ENCODE assay signal across 9 mouse cellular contexts in genomic region chr17:47925988-47926387, GRCm38 (mm10). TPM values are rescaled to one million over a fixed set of nuclear protein-coding genes. Genes with fewer than 3 reads are reported as not detected.
DNase-seq lines count a peak whose midpoint lies in the region; ATAC-seq lines count a peak whose summit lies in the region.
"Had no signal": no experiment of that assay in that cellular context is flagged by ENCODE, and none has a peak within 500 bp of the region (broad histone marks: within the 10 kb centered on the region; RNA-seq: fewer than 3 reads in every experiment).

No protein-coding gene starts in this region.

- no peak overlapping the region for H3K4me3 ChIP-seq in midbrain, embryonic 15.5 days

- H3K4me2 ChIP-seq in midbrain, embryonic 15.5 days, result peak overlapping the region; percentile 98

- H3K27me3 ChIP-seq in midbrain, embryonic 15.5 days (replicated peaks), result peaks cover 6% of the 10 kb centered on the region

- WGBS in large intestine, adult 2 months, result 37% methylated on average over 10 of the region's 10 CpGs
- 28% methylated on average over 10 of the region's 10 CpGs for WGBS in midbrain, embryonic 15.5 days

- no peaks in the 10 kb centered on the region for H3K36me3 ChIP-seq in midbrain, embryonic 15.5 days (replicated peaks)

- DNase-seq in lung, adult 18-20 months, result peak; percentile 30 to 60
- no peak for DNase-seq in lung, postnatal 14 days
- DNase-seq in embryo, embryonic 9.5 days (ENCODE audit: extremely low spot score), result peak; percentile 54
- peak; percentile 33 for DNase-seq in large intestine, adult 2 months (ENCODE audit: low read depth, low spot score)
- DNase-seq in layer of hippocampus, postnatal 14 days (ENCODE audit: low spot score in 2 of 2), result no peak
- no peak for DNase-seq in urinary bladder, postnatal 4 days (ENCODE audit: low spot score in 2 of 2)
- DNase-seq in right cerebral cortex, postnatal 14 days, result no peak
- DNase-seq: retina, postnatal 1 day had no signal

- ATAC-seq in midbrain, embryonic 15.5 days (replicated peaks), result no peak

- H3K9me3 ChIP-seq in midbrain, embryonic 15.5 days, result no peaks in the 10 kb centered on the region

- no peak overlapping the region for H3K27ac ChIP-seq in midbrain, embryonic 15.5 days

- H3K9ac ChIP-seq in midbrain, embryonic 15.5 days, result no peak overlapping the region

- H3K4me1 ChIP-seq in midbrain, embryonic 15.5 days, result peaks cover 42% of the 10 kb centered on the region

RNA-seq across cellular contexts. Expression of gene Foxp4, which starts 1.5 kb away (rescaled TPM):
- 46.2 and 62.4 TPM in 2 replicates for polyA plus RNA-seq in large intestine, adult 2 months (2012; rRNA removed)
- 43.3 and 46.6 TPM in 2 replicates for polyA plus RNA-seq in midbrain, embryonic 15.5 days (2015; fragmentation: Nextera tagmentation; extraction: Ambion mirVana)
- 10 to 100 TPM; 43.4 to 49.1 TPM for total RNA-seq in layer of hippocampus, postnatal 14 days (2021)

Comparison
In these comparisons a context has a peak if more than half of its experiments do, and no peak if none do; other contexts are left out.
1. DNase-seq: peak in lung, adult 18-20 months (2 of 2), embryo, embryonic 9.5 days (single experiment) and large intestine, adult 2 months (single experiment); none in lung, postnatal 14 days (single experiment), layer of hippocampus, postnatal 14 days (0 of 2), urinary bladder, postnatal 4 days (0 of 2) and right cerebral cortex, postnatal 14 days (single experiment).